Mouse (Mus musculus): ENCODE measurements at regions not wholly inside any gene's neighbourhood (a gene's known extent, or its start where the extent isn't known, plus 50 kb on each side); places are given as distances from the start of the nearest gene placed in this dataset.
A peak's percentile ranks its signal among the peaks of the same experiment; 100 is the strongest.
"Not testable (repeated sequence)": the region's sequence is repeated elsewhere in the genome, so short reads cannot be mapped to it uniquely, and the experiment has no call there.

DNA sequence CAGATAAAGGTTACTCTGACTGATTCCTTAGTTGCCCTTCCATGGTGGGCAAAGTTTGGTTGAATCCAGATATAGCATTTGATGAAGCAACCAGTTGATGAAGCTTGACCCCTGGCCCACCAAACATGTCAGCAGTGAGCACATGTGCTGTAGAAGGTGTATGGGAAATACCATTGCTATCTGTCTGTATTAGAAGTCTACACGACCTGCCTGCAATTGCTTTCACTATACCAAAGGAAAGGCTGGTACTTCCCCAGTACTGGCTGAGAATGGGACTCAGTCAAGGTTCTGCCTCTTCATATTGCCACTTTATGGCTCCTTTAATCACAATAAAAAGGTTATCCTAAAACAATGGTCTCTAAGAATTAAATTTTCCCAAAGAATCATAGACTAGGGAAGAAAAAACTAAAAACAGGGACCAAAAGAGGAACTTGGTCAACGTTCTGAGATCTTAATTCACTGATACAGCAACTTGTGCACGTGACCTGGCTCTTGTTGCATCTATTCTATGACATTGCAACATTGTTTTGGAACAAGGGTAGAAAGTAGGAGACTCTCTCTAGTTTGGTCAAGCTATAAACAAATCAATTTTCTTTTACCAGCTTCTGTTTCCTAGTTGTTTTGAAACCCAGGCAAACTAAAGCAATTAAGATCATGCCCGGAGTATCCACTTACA lies 284.0 kb downstream of the Rapgef2 start:
- no peaks in the 10 kb centered on the region for H3K9me3 ChIP-seq (replicated peaks)
- no peaks in the 10 kb centered on the region for H3K4me1 ChIP-seq
- 73% methylated on average over 4 of the region's 4 CpGs for WGBS
- H3K27me3 ChIP-seq, result no peaks in the 10 kb centered on the region
- no peaks in the 10 kb centered on the region for H3K36me3 ChIP-seq
- H3K4me2 ChIP-seq (replicated peaks), result no peak overlapping the region
- no peak overlapping the region for H3K4me3 ChIP-seq (replicated peaks)
- no peak overlapping the region for H3K9ac ChIP-seq
- no peak for ATAC-seq (ENCODE audit: insufficient number of reproducible peaks, low FRiP score, low TSS enrichment, low read depth)
- no peak overlapping the region for H3K27ac ChIP-seq (replicated peaks)

GRCm38 (mm10) chr3:79001754-79002153 lies 284.6 kb downstream of the Rapgef2 start:
- Histone ChIP-seq H3K4me2 (replicated peaks) (no peak overlapping the region), H3K27me3 (no peaks in the 10 kb centered on the region), H3K27ac (replicated peaks) (no peak overlapping the region), H3K4me1 (no peaks in the 10 kb centered on the region), H3K4me3 (replicated peaks) (no peak overlapping the region), H3K36me3 (no peaks in the 10 kb centered on the region), H3K9me3 (replicated peaks) (no peaks in the 10 kb centered on the region), H3K9ac (no peak overlapping the region)
- ATAC-seq (ENCODE audit: insufficient number of reproducible peaks, low FRiP score, low TSS enrichment, low read depth), result no peak
- WGBS, result 84% methylated on average over 4 of the region's 4 CpGs

DNA sequence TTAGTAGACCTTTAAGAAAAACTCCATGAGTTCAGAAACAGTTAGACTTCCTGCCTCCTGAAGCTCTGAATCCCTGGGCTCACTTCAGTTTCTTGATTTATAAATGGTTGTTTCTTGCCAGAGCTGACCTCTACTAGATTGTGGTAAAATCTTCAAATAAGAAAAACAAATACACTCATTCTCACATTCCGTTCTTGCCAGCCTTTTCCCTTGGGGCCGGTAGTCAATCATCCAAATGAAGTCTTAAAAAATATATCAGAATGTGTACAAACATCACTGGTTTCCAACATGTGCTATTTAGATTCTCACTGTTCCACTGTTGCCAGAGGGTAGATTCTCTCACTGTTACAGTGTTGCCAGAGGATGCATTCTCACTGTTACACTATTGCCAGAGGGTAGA lies 286.0 kb downstream of the Rapgef2 start:
- H3K9ac ChIP-seq, result no peak overlapping the region
- no peak for ATAC-seq (ENCODE audit: insufficient number of reproducible peaks, low FRiP score, low TSS enrichment, low read depth)
- no peaks in the 10 kb centered on the region for H3K27me3 ChIP-seq
- H3K4me3 ChIP-seq (replicated peaks), result no peak overlapping the region
- no peaks in the 10 kb centered on the region for H3K36me3 ChIP-seq
- 65% methylated on average over 2 of the region's 2 CpGs for WGBS
- no peaks in the 10 kb centered on the region for H3K4me1 ChIP-seq
- H3K4me2 ChIP-seq (replicated peaks), result no peak overlapping the region
- H3K27ac ChIP-seq (replicated peaks), result no peak overlapping the region
- H3K9me3 ChIP-seq (replicated peaks), result no peaks in the 10 kb centered on the region

DNA sequence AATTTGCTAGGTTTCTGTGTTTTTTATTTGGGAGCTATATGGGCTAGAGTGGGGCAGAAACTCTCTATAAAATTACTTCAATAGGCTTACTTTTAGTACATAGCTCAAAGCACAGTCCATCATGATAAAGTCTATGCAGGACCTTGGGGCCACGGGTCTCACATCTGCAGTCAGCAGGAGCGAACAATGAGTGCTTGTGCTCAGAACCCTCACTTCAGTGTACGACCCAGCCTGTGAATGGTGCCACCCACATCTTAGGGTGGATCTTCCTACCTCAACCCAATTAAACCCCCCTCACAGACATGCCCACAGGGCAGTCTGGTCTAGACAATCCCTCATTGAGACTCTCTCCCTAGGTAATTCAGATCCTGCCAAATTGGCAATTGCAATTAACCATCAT lies 286.5 kb downstream of the Rapgef2 start:
- ATAC-seq (ENCODE audit: insufficient number of reproducible peaks, low FRiP score, low TSS enrichment, low read depth), result no peak
- 23% methylated on average over 3 of the region's 3 CpGs for WGBS
- no peak overlapping the region for H3K4me3 ChIP-seq (replicated peaks)
- H3K9me3 ChIP-seq (replicated peaks), result no peaks in the 10 kb centered on the region
- H3K27me3 ChIP-seq, result no peaks in the 10 kb centered on the region
- no peaks in the 10 kb centered on the region for H3K4me1 ChIP-seq
- H3K9ac ChIP-seq, result no peak overlapping the region
- H3K4me2 ChIP-seq (replicated peaks), result no peak overlapping the region
- no peaks in the 10 kb centered on the region for H3K36me3 ChIP-seq
- H3K27ac ChIP-seq (replicated peaks), result no peak overlapping the region

GRCm38 (mm10) chr3:78988120-78988519 lies 298.2 kb downstream of the Rapgef2 start:
- H3K9me3 ChIP-seq (replicated peaks), result no peaks in the 10 kb centered on the region
- H3K4me1 ChIP-seq, result no peaks in the 10 kb centered on the region
- no peaks in the 10 kb centered on the region for H3K36me3 ChIP-seq
- no peak overlapping the region for H3K4me2 ChIP-seq (replicated peaks)
- ATAC-seq (ENCODE audit: insufficient number of reproducible peaks, low FRiP score, low TSS enrichment, low read depth), result no peak
- no peak overlapping the region for H3K27ac ChIP-seq (replicated peaks)
- H3K9ac ChIP-seq, result no peak overlapping the region
- no peak overlapping the region for H3K4me3 ChIP-seq (replicated peaks)
- 61% methylated on average over 2 of the region's 2 CpGs for WGBS
- no peaks in the 10 kb centered on the region for H3K27me3 ChIP-seq

- WGBS, result 74% methylated on average over 7 of the region's 7 CpGs
- no peak; the same call in 1 of the 2 replicates for ATAC-seq (ENCODE audit: insufficient number of reproducible peaks, low FRiP score, low TSS enrichment, low read depth)
- H3K4me2 ChIP-seq (replicated peaks), result no peak overlapping the region
- no peak overlapping the region for H3K9ac ChIP-seq
- H3K27me3 ChIP-seq, result no peaks in the 10 kb centered on the region
- no peak overlapping the region for H3K27ac ChIP-seq (replicated peaks)
- H3K9me3 ChIP-seq (replicated peaks), result no peaks in the 10 kb centered on the region
- no peaks in the 10 kb centered on the region for H3K4me1 ChIP-seq
- H3K4me3 ChIP-seq (replicated peaks), result no peak overlapping the region
- no peaks in the 10 kb centered on the region for H3K36me3 ChIP-seq
These were observed 299.6 kb downstream of the Rapgef2 start for GRCm38 (mm10) chr3:78986726-78987125.

DNA sequence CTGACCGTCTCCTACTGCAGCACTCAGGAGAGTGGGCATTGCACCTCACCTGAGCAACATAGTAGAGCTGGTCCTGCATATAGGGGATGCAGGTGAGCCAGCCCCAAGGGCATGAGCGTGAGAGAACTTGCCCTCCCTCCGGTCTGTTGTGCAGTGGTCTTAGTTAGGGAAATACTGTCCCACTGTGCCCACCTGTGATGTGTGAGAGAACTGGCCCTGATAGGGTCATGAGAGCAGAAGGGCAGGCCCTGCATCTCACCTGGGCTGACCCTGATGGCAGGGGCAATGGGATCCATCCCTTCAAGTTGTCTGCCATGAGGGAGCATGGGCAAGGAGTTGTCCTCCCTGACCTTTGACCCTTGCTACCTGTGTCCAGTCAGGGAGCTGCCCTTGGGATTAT lies 305.3 kb downstream of the Rapgef2 start:
- no peaks in the 10 kb centered on the region for H3K27me3 ChIP-seq
- no peaks in the 10 kb centered on the region for H3K36me3 ChIP-seq
- no peaks in the 10 kb centered on the region for H3K4me1 ChIP-seq
- H3K9me3 ChIP-seq (replicated peaks), result no peaks in the 10 kb centered on the region
- no peak for ATAC-seq (ENCODE audit: insufficient number of reproducible peaks, low FRiP score, low TSS enrichment, low read depth)
- H3K4me3 ChIP-seq (replicated peaks), result no peak overlapping the region
- no peak overlapping the region for H3K4me2 ChIP-seq (replicated peaks)
- H3K27ac ChIP-seq (replicated peaks), result no peak overlapping the region
- no peak overlapping the region for H3K9ac ChIP-seq
- 85% methylated on average over 3 of the region's 3 CpGs for WGBS

GRCm38 (mm10) chr3:78978781-78979180 lies 307.5 kb downstream of the Rapgef2 start:
- WGBS, result 77% methylated on average over 4 of the region's 4 CpGs
- Histone ChIP-seq H3K9me3 (replicated peaks) (no peaks in the 10 kb centered on the region), H3K4me3 (replicated peaks) (no peak overlapping the region), H3K4me2 (replicated peaks) (no peak overlapping the region), H3K4me1 (no peaks in the 10 kb centered on the region), H3K36me3 (no peaks in the 10 kb centered on the region), H3K27me3 (no peaks in the 10 kb centered on the region), H3K27ac (replicated peaks) (no peak overlapping the region), H3K9ac (no peak overlapping the region)
- no peak for ATAC-seq (ENCODE audit: insufficient number of reproducible peaks, low FRiP score, low TSS enrichment, low read depth)

- not testable (repeated sequence) for H3K4me1 ChIP-seq; H3K9me3 ChIP-seq (replicated peaks); H3K9ac ChIP-seq; H3K27ac ChIP-seq (replicated peaks); H3K36me3 ChIP-seq; H3K27me3 ChIP-seq
- peak; percentile 65 for ATAC-seq (ENCODE audit: insufficient number of reproducible peaks, low FRiP score, low TSS enrichment, low read depth)
- Histone ChIP-seq H3K4me3 (replicated peaks) (peak overlapping the region; percentile 48), H3K4me2 (replicated peaks) (peak overlapping the region; percentile 69)
- WGBS, result 3% methylated on average over 36 of the region's 57 CpGs
These were observed 319.4 kb downstream of the Rapgef2 start for GRCm38 (mm10) chr3:78966683-78967549.

DNA sequence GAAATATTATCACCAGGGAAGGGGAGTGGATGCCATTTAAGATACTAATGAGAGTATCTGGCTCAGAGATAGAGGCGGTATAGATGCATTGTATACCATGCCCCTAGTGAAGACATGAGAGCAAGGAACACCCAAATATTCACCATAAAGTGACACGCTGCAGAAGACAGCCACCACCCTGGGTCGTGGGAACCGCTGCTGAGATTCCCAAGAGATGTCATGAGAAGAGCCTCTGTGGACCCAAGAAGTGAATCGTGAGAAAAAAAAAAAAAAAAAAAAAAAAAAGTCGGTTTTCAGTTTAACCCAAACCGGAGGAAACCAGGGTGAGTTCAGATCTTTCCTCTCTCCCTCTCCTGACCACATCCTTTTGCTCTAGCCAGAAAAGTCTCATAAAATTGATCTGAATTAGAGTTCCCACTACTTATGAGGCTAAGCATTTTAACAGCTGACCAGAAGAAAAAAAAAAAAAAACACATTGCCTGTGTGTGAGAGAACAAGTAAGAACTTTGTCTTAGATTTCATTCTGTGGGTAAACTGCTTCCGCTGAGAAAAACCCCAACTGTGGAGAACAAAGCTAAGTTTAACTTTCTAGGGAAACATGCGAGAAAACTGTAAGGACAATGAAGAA lies 322.0 kb downstream of the Rapgef2 start:
- Histone ChIP-seq H3K27me3 (no peaks in the 10 kb centered on the region), H3K4me1 (no peaks in the 10 kb centered on the region), H3K4me3 (replicated peaks) (no peak overlapping the region), H3K36me3 (no peaks in the 10 kb centered on the region), H3K27ac (replicated peaks) (no peak overlapping the region), H3K9me3 (replicated peaks) (no peaks in the 10 kb centered on the region), H3K4me2 (replicated peaks) (no peak overlapping the region), H3K9ac (no peak overlapping the region)
- 68% methylated on average over 9 of the region's 9 CpGs for WGBS
- no peak for ATAC-seq (ENCODE audit: insufficient number of reproducible peaks, low FRiP score, low TSS enrichment, low read depth)

GRCm38 (mm10) chr3:78958781-78959180 lies 327.5 kb downstream of the Rapgef2 start:
- H3K4me1 ChIP-seq, result no peaks in the 10 kb centered on the region
- 17% methylated on average over 1 of the region's 1 CpGs for WGBS

More at GRCm38 (mm10) chr3:78958781-78959180, 327.5 kb downstream of the Rapgef2 start:
- H3K27me3 ChIP-seq, result no peaks in the 10 kb centered on the region
- H3K36me3 ChIP-seq, result no peaks in the 10 kb centered on the region
- no peak overlapping the region for H3K9ac ChIP-seq
- no peaks in the 10 kb centered on the region for H3K9me3 ChIP-seq (replicated peaks)
- H3K4me2 ChIP-seq (replicated peaks), result no peak overlapping the region
- no peak for ATAC-seq (ENCODE audit: insufficient number of reproducible peaks, low FRiP score, low TSS enrichment, low read depth)
- H3K4me3 ChIP-seq (replicated peaks), result no peak overlapping the region
- no peak overlapping the region for H3K27ac ChIP-seq (replicated peaks)
